Mouse (Mus musculus) embryonic facial prominence, embryonic 15.5 days (tissue): ENCODE data around the gene Mdk. TPM values are rescaled to one million over a fixed set of nuclear protein-coding genes. Genes with fewer than 3 reads are reported as not detected.

Source experiments
- ATAC-seq: fragments of 200-750 bp; cut with Nextera tagmentation; 2 replicates; pipeline ENCODE4 v1.8.0; 2017; ENCODE audit warnings: low read depth, moderate TSS enrichment; ENCODE audit not compliant: insufficient number of reproducible peaks, low FRiP score, low TSS enrichment
- H3K27ac ChIP-seq: fragments of 300-500 bp; sonication (generic); replicated peaks from 2 replicates; pipeline ENCODE4 v1.5.1; 2015; ENCODE audit warnings: mild to moderate bottlenecking, inconsistent platforms
- H3K27me3 ChIP-seq: fragments of 300-500 bp; sonication (generic); 2 replicates; pipeline ENCODE4 v1.6.1; 2015; ENCODE audit warnings: inconsistent platforms
- H3K36me3 ChIP-seq: fragments of 300-500 bp; sonication (generic); 2 replicates; pipeline ENCODE4 v1.6.1; 2015; ENCODE audit warnings: mild to moderate bottlenecking, inconsistent platforms
- H3K4me1 ChIP-seq: fragments of 300-500 bp; sonication (generic); 2 replicates; pipeline ENCODE4 v1.6.1; 2015; ENCODE audit warnings: inconsistent platforms
- H3K4me2 ChIP-seq: fragments of 300-500 bp; sonication (generic); replicated peaks from 2 replicates; pipeline ENCODE4 v1.6.1; 2015; ENCODE audit warnings: mild to moderate bottlenecking, inconsistent platforms
- H3K4me3 ChIP-seq: fragments of 300-500 bp; sonication (generic); replicated peaks from 2 replicates; pipeline ENCODE4 v1.5.1; 2015; ENCODE audit warnings: mild to moderate bottlenecking, inconsistent platforms
- H3K9ac ChIP-seq: fragments of 300-500 bp; sonication (generic); 2 replicates; pipeline ENCODE4 v1.6.1; 2015; ENCODE audit warnings: inconsistent platforms
- H3K9me3 ChIP-seq: fragments of 300-500 bp; sonication (generic); replicated peaks from 2 replicates; pipeline ENCODE4 v1.6.1; 2016; ENCODE audit warnings: inconsistent platforms
- WGBS: fragments of 180-500 bp; shearing (Covaris S2); methylation state at CpG from one replicate; pipeline ENCODE4 v1.1.7; 2015; 5-methylcytosine and 5-hydroxymethylcytosine counted together
- polyA plus RNA-seq: library from polyadenylated mRNA; unstranded; fragments of >200 nt; fragmentation: Nextera tagmentation; extraction: Ambion mirVana; gene quantifications from 2 replicates; pipeline ENCODE4 v1.2.1, GENCODE M21; 2015

Mdk gene
- polyA plus RNA-seq, 1 experiment from 2014 or later, result 898 TPM

DNA sequence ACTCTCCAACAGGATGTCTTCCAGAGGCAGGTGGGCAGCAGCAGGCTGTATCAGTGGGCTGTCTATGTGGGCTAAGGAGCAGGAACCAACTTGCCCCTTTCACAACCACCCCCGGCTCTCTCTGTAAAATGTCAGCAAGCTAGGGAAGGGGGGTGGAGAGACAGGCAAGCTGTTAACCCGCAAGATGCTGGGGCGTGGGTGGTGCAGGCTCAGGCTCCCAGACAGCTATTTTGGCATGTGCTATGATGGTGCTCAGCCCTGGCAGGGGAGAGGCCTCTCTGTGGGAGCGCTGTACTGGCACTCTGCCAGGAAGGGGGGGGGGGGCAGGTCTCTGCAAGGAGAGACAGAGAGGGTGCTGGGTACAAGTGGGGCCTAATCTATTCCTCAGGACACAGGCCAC lies 25.0 kb upstream of the Mdk start:
- Histone ChIP-seq H3K9ac (no peak overlapping the region), H3K36me3 (0 out of 2 replicates have a peak, but pooled peaks cover 4% of the 10 kb centered on the region), H3K4me1 (peaks cover 65% of the 10 kb centered on the region), H3K4me3 (no peak overlapping the region), H3K27ac (0 out of 2 replicates have a peak overlapping the region, but pooled peaks have one; percentile 22), H3K4me2 (0 out of 2 replicates have a peak overlapping the region, but pooled peaks have one; percentile 6), H3K9me3 (no peaks in the 10 kb centered on the region), H3K27me3 (no peaks in the 10 kb centered on the region)
- ATAC-seq, result peak; percentile 59
- WGBS, result 18% methylated on average over 4 of the region's 4 CpGs

DNA sequence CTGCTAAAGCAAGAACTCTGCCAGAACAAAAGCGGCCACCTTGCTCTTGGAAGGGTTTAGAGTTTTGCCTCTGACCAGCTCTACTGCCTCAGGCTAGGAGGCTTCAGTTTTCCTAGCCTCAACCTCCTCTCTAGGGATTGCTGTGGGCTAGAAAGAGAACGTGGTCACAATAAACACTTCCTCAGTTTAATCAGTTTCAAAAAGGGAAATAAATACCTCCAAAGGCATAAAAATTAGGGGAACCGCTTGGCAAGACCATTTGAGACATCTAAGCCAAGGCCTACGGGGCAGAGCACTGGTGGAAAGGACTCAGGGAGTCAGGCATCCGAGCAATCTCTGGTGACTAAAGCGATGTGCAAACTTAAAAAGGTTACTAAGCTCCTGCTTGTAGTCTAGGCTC lies 23.8 kb upstream of the Mdk start:
- WGBS, result 66% methylated on average over 6 of the region's 6 CpGs
- H3K4me1 ChIP-seq, result peaks cover 57% of the 10 kb centered on the region
- no peak overlapping the region for H3K4me2 ChIP-seq
- no peaks in the 10 kb centered on the region for H3K27me3 ChIP-seq
- H3K4me3 ChIP-seq, result no peak overlapping the region
- no peak for ATAC-seq
- H3K9me3 ChIP-seq, result no peaks in the 10 kb centered on the region
- H3K9ac ChIP-seq, result no peak overlapping the region
- 0 out of 2 replicates have a peak, but pooled peaks cover 4% of the 10 kb centered on the region for H3K36me3 ChIP-seq
- H3K27ac ChIP-seq, result no peak overlapping the region

DNA sequence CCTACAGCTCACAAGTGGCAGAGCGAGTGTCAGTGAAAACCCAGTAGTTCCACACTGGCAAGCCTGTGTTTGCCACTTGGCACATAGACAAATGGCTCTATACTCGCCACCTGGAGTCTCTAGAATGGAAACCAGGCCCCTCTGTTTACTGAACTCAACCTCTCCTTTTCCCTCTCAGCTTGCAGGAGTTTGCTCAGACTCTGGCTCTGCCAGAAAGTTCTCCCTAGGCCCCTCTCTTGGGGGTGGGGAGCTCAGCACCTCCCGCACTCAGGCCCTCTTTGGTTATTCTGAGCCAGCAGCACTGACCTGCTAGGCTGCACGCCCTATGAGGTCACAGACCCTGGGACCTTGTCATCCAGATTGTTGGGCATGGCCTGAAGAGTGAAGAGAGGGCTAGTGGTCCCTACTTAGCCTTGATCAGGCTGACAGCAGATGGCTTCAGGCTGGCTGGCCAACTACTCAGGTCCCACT lies 23.1 kb upstream of the Mdk start:
- Histone ChIP-seq H3K4me1 (peaks cover 63% of the 10 kb centered on the region), H3K4me3 (no peak overlapping the region), H3K4me2 (no peak overlapping the region), H3K9ac (no peak overlapping the region), H3K9me3 (no peaks in the 10 kb centered on the region), H3K36me3 (0 out of 2 replicates have a peak, but pooled peaks cover 4% of the 10 kb centered on the region), H3K27ac (no peak overlapping the region), H3K27me3 (no peaks in the 10 kb centered on the region)
- 85% methylated on average over 4 of the region's 4 CpGs for WGBS
- no peak for ATAC-seq

DNA sequence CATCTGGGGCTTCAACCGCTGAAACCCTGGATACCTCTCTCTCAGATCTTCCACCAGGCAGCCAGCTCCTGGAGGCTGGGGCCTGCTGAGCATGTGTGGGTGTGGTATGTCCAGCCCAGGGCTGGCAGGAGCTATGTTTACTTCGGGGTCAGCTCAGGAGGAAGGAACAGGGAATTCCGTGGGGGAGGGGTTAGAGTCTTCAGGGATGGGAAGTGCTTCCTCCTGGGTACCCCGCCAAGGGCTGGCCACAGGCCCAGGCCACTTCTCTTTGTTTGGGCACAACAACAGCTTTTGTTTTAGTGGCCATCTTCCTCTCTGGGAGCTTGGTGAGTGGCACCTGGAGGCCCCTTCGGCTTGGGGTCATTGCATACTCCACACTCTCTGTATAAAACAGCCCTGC lies 21.7 kb upstream of the Mdk start:
- Histone ChIP-seq H3K4me1 (peaks cover 63% of the 10 kb centered on the region), H3K27ac (0 out of 2 replicates have a peak overlapping the region, but pooled peaks have one; percentile 39), H3K4me3 (no peak overlapping the region)

DNA sequence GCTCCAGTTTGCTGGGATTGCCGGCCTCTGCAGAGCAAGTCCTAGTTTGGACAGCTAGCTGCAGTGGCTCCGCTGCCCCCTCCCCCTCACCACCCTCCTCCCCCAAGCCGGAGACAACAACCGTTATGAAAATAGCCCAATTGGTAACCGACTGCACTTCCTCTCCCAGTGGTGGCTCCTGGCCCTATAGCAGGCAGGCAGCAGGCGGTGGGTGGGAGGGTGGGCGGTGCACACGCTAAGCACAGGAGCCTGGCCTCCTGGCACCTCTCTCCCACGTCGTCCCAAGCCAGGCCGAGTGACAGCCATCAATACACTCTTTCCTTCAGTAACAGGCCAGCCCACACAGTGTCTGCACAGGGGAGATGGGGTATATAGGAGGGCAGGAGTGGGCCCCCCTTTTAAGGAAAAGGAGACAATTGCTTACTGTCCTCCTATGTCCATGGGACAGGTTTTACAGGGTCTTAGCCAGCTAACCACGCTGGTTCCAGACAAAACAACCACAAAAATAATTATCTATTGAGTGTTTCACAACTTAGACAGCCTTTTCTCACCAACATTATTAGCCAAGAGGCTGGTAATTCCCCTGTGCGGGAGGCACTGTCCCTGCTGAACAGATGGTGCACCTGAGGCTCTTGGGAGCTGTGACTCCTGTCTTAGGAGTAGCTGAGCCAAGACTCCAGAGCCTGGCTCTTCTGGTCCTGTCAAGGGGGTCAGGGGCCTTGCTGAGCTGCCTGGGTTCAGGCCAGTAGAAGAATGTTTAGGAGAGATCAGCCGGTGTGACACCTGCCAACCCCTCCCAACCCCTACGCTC lies 18.4 kb upstream of the Mdk start:
- Histone ChIP-seq H3K4me1 (peaks cover 70% of the 10 kb centered on the region), H3K27me3 (no peaks in the 10 kb centered on the region), H3K9me3 (no peaks in the 10 kb centered on the region), H3K4me2 (peak overlapping the region; percentile 42), H3K4me3 (peak overlapping the region; percentile 17; the same call in 1 of the 2 replicates), H3K9ac (peak overlapping the region; percentile 12; the same call in 1 of the 2 replicates), H3K36me3 (no peaks in the 10 kb centered on the region; the same call in 1 of the 2 replicates), H3K27ac (peak overlapping the region; percentile 71)
- 17% methylated on average over 15 of the region's 15 CpGs for WGBS
- peak; percentile 70 for ATAC-seq

More for the DNA sequence above, 21.7 kb upstream of the Mdk start:
- 24% methylated on average over 5 of the region's 5 CpGs for WGBS
- H3K9me3 ChIP-seq, result no peaks in the 10 kb centered on the region
- H3K9ac ChIP-seq, result no peak overlapping the region
- no peak overlapping the region for H3K4me2 ChIP-seq
- H3K36me3 ChIP-seq, result no peaks in the 10 kb centered on the region
- H3K27me3 ChIP-seq, result no peaks in the 10 kb centered on the region
- ATAC-seq, result no peak

DNA sequence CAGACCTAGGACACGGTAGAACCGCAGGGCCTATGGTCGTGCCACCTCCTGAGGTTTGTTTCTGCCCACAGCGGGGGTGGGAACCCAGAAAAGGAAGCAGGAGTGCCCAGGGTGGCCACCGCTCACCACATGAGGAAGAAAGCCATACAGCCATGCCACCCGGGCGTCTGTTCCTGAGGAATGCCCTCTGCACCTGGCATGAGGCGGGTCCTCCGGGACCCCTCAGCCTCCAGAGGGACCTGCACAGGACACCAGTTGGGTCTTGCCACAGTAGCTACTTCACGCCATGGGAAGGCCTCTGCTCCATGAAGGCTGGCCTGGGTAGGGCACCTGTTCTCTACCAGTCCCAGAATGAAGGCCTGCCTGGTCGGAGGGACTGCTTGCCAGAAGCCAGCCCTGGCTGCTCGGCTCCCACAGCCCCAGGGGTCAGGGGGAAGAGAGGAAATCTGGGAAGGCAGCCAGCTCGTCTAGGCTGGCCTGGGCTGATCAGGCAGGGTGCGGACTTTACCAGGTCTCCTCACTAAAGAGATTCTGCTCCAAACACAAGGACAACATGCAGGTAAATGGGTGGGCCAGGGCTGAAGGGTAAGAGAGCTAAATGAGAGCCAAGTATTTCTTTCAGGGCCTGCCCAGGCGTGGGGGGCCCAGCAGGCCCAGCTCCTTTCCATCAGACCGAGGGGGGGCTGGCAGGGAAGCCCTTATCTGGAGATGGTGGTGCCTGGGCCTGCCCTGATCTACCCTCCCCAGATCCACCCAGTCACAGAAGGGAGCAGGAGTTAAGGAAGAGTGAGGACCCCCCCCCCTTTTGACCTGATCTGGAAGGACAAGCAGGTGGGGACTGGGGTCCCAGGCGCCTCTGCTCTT lies 17.5 kb upstream of the Mdk start:
- WGBS, result 58% methylated on average over 17 of the region's 17 CpGs

DNA sequence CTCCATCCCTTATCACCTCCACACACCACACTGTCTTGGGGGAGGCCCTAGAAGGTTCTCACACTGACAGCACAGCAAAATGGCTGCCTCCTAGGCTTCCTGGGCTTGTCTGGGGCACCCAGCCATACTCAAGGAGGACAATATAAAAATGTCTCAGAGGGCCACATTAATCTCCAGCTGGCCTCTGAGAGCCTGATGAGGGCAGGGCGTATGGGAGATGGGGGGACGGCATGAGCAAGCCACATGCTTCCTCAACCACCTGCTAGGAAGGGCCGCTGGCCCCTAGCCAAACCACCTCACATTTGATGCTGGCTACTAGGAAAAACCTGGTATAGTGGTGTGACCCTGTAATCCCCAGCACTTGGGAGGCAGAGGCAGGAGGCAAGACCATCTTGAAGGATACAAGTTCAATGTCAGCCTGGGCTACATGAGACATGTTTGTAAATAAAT lies 16.7 kb upstream of the Mdk start:
- peaks cover 72% of the 10 kb centered on the region for H3K4me1 ChIP-seq
- no peak for ATAC-seq

More for the DNA sequence above, 17.5 kb upstream of the Mdk start:
- Histone ChIP-seq H3K9ac (peak overlapping the region; percentile 12; the same call in 1 of the 2 replicates), H3K4me3 (peak overlapping the region; percentile 17; the same call in 1 of the 2 replicates), H3K4me2 (peak overlapping the region; percentile 42), H3K9me3 (no peaks in the 10 kb centered on the region), H3K4me1 (peaks cover 68% of the 10 kb centered on the region), H3K27me3 (no peaks in the 10 kb centered on the region), H3K27ac (peak overlapping the region; percentile 71), H3K36me3 (no peaks in the 10 kb centered on the region; the same call in 1 of the 2 replicates)
- ATAC-seq, result peak; percentile 11; the same call in 1 of the 2 replicates

DNA sequence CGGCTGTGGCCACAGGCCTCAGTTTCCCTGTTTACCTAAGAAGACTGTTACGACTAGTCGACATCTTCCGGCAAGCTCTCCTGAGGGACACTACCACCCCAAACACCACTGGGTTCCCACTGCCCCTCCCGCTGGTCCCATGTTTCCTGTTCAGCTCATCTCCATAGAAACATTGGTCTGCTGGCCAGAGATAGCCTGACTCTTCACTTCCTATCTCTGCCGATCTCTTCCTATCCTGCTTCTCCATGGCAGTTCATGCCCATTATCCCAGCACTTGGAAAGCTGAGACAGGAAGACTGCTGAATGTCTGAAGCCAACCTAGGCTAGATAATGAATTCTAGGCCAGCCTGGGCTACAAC lies 16.0 kb upstream of the Mdk start:
- Histone ChIP-seq H3K36me3 (no peaks in the 10 kb centered on the region; the same call in 1 of the 2 replicates), H3K27me3 (no peaks in the 10 kb centered on the region), H3K4me3 (no peak overlapping the region), H3K9ac (no peak overlapping the region), H3K9me3 (no peaks in the 10 kb centered on the region), H3K4me1 (peaks cover 67% of the 10 kb centered on the region), H3K4me2 (no peak overlapping the region), H3K27ac (peak overlapping the region; percentile 68)
- WGBS, result 62% methylated on average over 6 of the region's 6 CpGs
- ATAC-seq, result no peak

More for the DNA sequence above, 16.7 kb upstream of the Mdk start:
- Histone ChIP-seq H3K4me2 (no peak overlapping the region), H3K9ac (no peak overlapping the region), H3K9me3 (no peaks in the 10 kb centered on the region), H3K27me3 (no peaks in the 10 kb centered on the region), H3K27ac (peak overlapping the region; percentile 68; the same call in 1 of the 2 replicates), H3K4me3 (no peak overlapping the region), H3K36me3 (no peaks in the 10 kb centered on the region; the same call in 1 of the 2 replicates)
- 74% methylated on average over 3 of the region's 3 CpGs for WGBS

DNA sequence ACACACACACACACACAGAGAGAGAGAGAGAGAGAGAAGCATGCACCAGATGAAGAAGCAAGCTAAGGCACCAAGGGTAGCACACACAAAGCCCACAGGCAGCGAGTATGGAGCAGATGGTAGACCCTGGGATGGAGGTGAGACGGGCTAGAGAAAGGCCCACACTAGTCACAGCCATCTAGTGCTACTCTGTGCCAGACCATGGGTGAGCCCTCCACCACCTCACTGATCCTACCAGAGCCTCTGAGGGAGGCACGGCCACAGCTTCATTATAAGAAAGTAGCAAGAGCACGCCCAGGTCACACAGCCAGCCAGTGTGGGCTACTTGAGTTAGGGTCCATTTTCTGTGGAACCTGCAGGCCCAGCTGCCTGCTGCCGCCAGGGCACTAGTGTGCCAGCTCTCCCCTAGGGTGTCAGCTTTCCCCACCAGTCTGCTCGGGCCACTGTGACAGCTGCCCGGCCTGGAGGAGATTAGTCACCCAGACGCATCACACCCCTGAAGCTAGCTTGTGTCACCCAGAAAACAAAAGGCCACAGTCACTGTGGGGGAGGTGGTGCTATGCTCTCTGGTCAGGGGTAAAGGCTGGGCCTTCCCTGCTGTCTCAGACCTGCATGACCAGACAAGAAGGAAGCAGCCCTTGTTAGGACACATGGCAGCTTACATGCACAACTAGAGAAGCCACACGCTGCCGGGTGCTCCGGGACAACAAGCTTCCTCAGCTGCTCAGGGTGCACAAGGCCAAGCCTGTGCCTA lies 15.5 kb upstream of the Mdk start:
- no peak overlapping the region for H3K4me2 ChIP-seq
- H3K27me3 ChIP-seq, result no peaks in the 10 kb centered on the region
- H3K9me3 ChIP-seq, result no peaks in the 10 kb centered on the region
- no peaks in the 10 kb centered on the region; the same call in 1 of the 2 replicates for H3K36me3 ChIP-seq
- WGBS, result 48% methylated on average over 11 of the region's 11 CpGs
- peaks cover 67% of the 10 kb centered on the region for H3K4me1 ChIP-seq
- peak; percentile 27; the same call in 1 of the 2 replicates for ATAC-seq
- H3K4me3 ChIP-seq, result no peak overlapping the region
- no peak overlapping the region for H3K9ac ChIP-seq
- peak overlapping the region; percentile 68 for H3K27ac ChIP-seq

DNA sequence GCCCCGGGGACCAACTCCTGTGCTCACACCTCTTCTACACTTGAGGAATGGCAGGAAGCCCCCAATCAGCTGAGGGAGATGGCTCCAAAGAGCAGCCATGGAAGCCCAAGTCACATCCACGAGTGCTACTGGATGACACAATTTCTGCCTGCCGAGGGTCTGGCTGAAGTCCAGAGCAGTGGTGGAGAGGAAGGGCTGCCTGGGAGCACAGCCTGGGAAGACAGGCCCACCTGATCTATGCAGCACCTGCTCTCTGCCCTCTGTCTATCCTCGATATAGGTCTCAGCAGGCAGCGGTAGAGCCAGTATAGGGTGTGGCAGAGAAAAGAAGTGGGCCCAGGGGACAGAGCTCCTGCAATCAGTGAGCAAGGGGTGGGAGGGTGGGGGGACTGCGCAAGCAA lies 14.7 kb upstream of the Mdk start:
- no peak for ATAC-seq
- Histone ChIP-seq H3K4me1 (peaks cover 67% of the 10 kb centered on the region), H3K4me3 (no peak overlapping the region), H3K27me3 (no peaks in the 10 kb centered on the region), H3K27ac (no peak overlapping the region), H3K4me2 (no peak overlapping the region), H3K9ac (no peak overlapping the region), H3K36me3 (no peaks in the 10 kb centered on the region; the same call in 1 of the 2 replicates), H3K9me3 (no peaks in the 10 kb centered on the region)
- 42% methylated on average over 6 of the region's 6 CpGs for WGBS
